Mouse (Mus musculus) olfactory bulb, adult 2 months (tissue): Measurements from ENCODE around the gene Irak1. TPM values are rescaled to one million over a fixed set of nuclear protein-coding genes. Genes with fewer than 3 reads are reported as not detected.

Source experiments
- H3K27ac ChIP-seq: fragments of 200-500 bp; 2 replicates; pipeline ENCODE4 v1.5.1; 2012; ENCODE audit warnings: low read depth, low read length; ENCODE audit not compliant: insufficient read depth
- H3K4me1 ChIP-seq: fragments of 200-500 bp; 2 replicates; pipeline ENCODE4 v1.6.1; 2012; ENCODE audit warnings: low read length; ENCODE audit not compliant: control insufficient read depth, insufficient read depth
- H3K4me3 ChIP-seq: fragments of 200-500 bp; 2 replicates; pipeline ENCODE4 v1.5.1; 2012; ENCODE audit warnings: mild to moderate bottlenecking, low read depth, low read length, moderate library complexity; ENCODE audit not compliant: insufficient read depth
- CTCF ChIP-seq: fragments of 200-500 bp; IDR thresholded peaks from 2 replicates; pipeline ENCODE4 v1.5.1; 2012; ENCODE audit warnings: low read depth, mild to moderate bottlenecking, low read length, moderate library complexity; ENCODE audit not compliant: insufficient read depth
- POLR2A ChIP-seq: fragments of 200-500 bp; IDR thresholded peaks from 2 replicates; pipeline ENCODE4 v1.6.1; 2012; ENCODE audit warnings: mild to moderate bottlenecking, low read depth, low read length, moderate library complexity; ENCODE audit not compliant: insufficient read depth
- WGBS: fragments of 180-500 bp; shearing (Covaris S2); methylation state at CpG from one replicate; pipeline ENCODE4 v1.1.7; 2018; 5-methylcytosine and 5-hydroxymethylcytosine counted together
- polyA plus RNA-seq: library from polyadenylated mRNA; stranded (reverse); fragments of >200 nt; gene quantifications from 2 replicates; pipeline ENCODE4 v1.2.4, GENCODE M21; 2012; ENCODE audit warnings: low replicate concordance; ENCODE audit not compliant: missing spikeins, insufficient read depth, insufficient read length

The Irak1 gene
- polyA plus RNA-seq, 1 experiment = not detected

- TF ChIP-seq POLR2A = no peak
- TF ChIP-seq CTCF = no peak
- WGBS = 71% methylated on average over 1 of the region's 1 CpGs
- peaks cover 6% of the 10 kb centered on the region for H3K4me1 ChIP-seq
- H3K27ac ChIP-seq = no peak overlapping the region
- no peak overlapping the region for H3K4me3 ChIP-seq
Observed at GRCm38 (mm10) chrX:73969167-73969566, 54.6 kb downstream of the Irak1 start.

- TF ChIP-seq CTCF (no peak), POLR2A (peak; percentile 58; the same call in 1 of the 2 replicates)
- H3K4me3 ChIP-seq = peak overlapping the region; percentile 99
- H3K4me1 ChIP-seq = peaks cover 12% of the 10 kb centered on the region
- peak overlapping the region; percentile 100 for H3K27ac ChIP-seq
- WGBS = 16% methylated on average over 60 of the region's 60 CpGs
Observed at GRCm38 (mm10) chrX:73967177-73968075, 56.3 kb downstream of the Irak1 start.

GRCm38 (mm10) chrX:73966248-73967176 lies 57.2 kb downstream of the Irak1 start, which contains the start of gene Hcfc1:
Hcfc1 (minus strand) TSS chrX:73966357.
- peak within 1 kb of the TSS; percentile 100 for H3K27ac ChIP-seq
- H3K4me1 ChIP-seq = peaks cover 12% of the 10 kb centered on the region
- 16% methylated on average over 58 of the region's 58 CpGs for WGBS
- TF ChIP-seq POLR2A (peak; percentile 44; the same call in 1 of the 2 replicates), CTCF (no peak)
- peak within 1 kb of the TSS; percentile 99 for H3K4me3 ChIP-seq

GRCm38 (mm10) chrX:73965307-73965706 lies 58.4 kb downstream of the Irak1 start:
- peak overlapping the region; percentile 85 for H3K27ac ChIP-seq

GRCm38 (mm10) chrX:73964363-73964762 lies 59.4 kb downstream of the Irak1 start:
- Histone ChIP-seq H3K4me3 (peak overlapping the region; percentile 46), H3K27ac (0 out of 2 replicates have a peak overlapping the region, but pooled peaks have one; percentile 29), H3K4me1 (peaks cover 12% of the 10 kb centered on the region)
- no peak for TF ChIP-seq POLR2A
- no peak for TF ChIP-seq CTCF
- 40% methylated on average over 3 of the region's 3 CpGs for WGBS

More at GRCm38 (mm10) chrX:73965307-73965706, 58.4 kb downstream of the Irak1 start:
- Histone ChIP-seq H3K4me1 (peaks cover 12% of the 10 kb centered on the region), H3K4me3 (peak overlapping the region; percentile 99)
- WGBS = 12% methylated on average over 20 of the region's 20 CpGs
- TF ChIP-seq CTCF = no peak
- TF ChIP-seq POLR2A = no peak

Other genes starting within 250 kb of the Irak1 start
- not detected in 2 replicates for gene Srpk3, start 249.5 kb downstream of the Irak1 start, polyA plus RNA-seq
- gene Idh3g, start 237.0 kb downstream of the Irak1 start, polyA plus RNA-seq = not detected in 2 replicates
- gene Ssr4, start 236.9 kb downstream of the Irak1 start, polyA plus RNA-seq = not detected in 2 replicates
- gene Pdzd4, start 198.9 kb downstream of the Irak1 start, polyA plus RNA-seq = 83.9 TPM in 1 of 2 replicates, not detected in the other
- gene Avpr2, start 131.8 kb downstream of the Irak1 start, polyA plus RNA-seq = not detected in 2 replicates
- gene L1cam, start 127.8 kb downstream of the Irak1 start, polyA plus RNA-seq = not detected in 2 replicates
- not detected in 2 replicates for gene Arhgap4, start 102.0 kb downstream of the Irak1 start, polyA plus RNA-seq
- gene Naa10, start 102.0 kb downstream of the Irak1 start, polyA plus RNA-seq = not detected in 2 replicates
- gene Renbp, start 93.1 kb downstream of the Irak1 start, polyA plus RNA-seq = not detected in 2 replicates
- 99.2 and 394 TPM in 2 replicates for gene Hcfc1, start 57.6 kb downstream of the Irak1 start, polyA plus RNA-seq
- not detected in 2 replicates for gene Opn1mw, start 103.5 kb upstream of the Irak1 start, polyA plus RNA-seq
- not detected in 2 replicates for gene Mecp2, start 111.4 kb upstream of the Irak1 start, polyA plus RNA-seq
- gene Tex28, start 143.9 kb upstream of the Irak1 start, polyA plus RNA-seq = not detected in 2 replicates
- not detected in 2 replicates for gene Tktl1, start 153.3 kb upstream of the Irak1 start, polyA plus RNA-seq
- gene Flna, start 225.9 kb upstream of the Irak1 start, polyA plus RNA-seq = 372 TPM in 1 of 2 replicates, not detected in the other
- not detected in 2 replicates for gene Emd, start 230.8 kb upstream of the Irak1 start, polyA plus RNA-seq
- gene Rpl10, start 246.9 kb upstream of the Irak1 start, polyA plus RNA-seq = not detected in 2 replicates